Mouse (Mus musculus) heart, embryonic 13.5 days (tissue): ENCODE data around the gene Fbxw8. TPM values are rescaled to one million over a fixed set of nuclear protein-coding genes. Genes with fewer than 3 reads are reported as not detected.

Experiments
- ATAC-seq: fragments of 200-750 bp; cut with Nextera tagmentation; 2 replicates; pipeline ENCODE4 v1.8.0; 2017; ENCODE audit warnings: moderate TSS enrichment; ENCODE audit not compliant: insufficient number of reproducible peaks, low FRiP score, low TSS enrichment; ENCODE audit errors: extremely low read depth
- H3K27ac ChIP-seq: fragments of 300-500 bp; sonication (generic); replicated peaks from 2 replicates; pipeline ENCODE4 v1.5.1; 2015; ENCODE audit warnings: moderate library complexity, mild to moderate bottlenecking, inconsistent platforms
- H3K27me3 ChIP-seq: fragments of 300-500 bp; sonication (generic); replicated peaks from 2 replicates; pipeline ENCODE4 v1.6.1; 2015; ENCODE audit warnings: mild to moderate bottlenecking, inconsistent platforms
- H3K36me3 ChIP-seq: fragments of 300-500 bp; sonication (generic); 2 replicates; pipeline ENCODE4 v1.6.1; 2015; ENCODE audit warnings: mild to moderate bottlenecking, inconsistent platforms
- H3K4me1 ChIP-seq: fragments of 300-500 bp; sonication (generic); 2 replicates; pipeline ENCODE4 v1.6.1; 2015; ENCODE audit warnings: inconsistent platforms
- H3K4me2 ChIP-seq: fragments of 300-500 bp; sonication (generic); 2 replicates; pipeline ENCODE4 v1.6.1; 2015; ENCODE audit warnings: inconsistent platforms, mild to moderate bottlenecking, moderate library complexity
- H3K4me3 ChIP-seq: fragments of 300-500 bp; sonication (generic); 2 replicates; pipeline ENCODE4 v1.5.1; 2015; ENCODE audit warnings: moderate library complexity, mild to moderate bottlenecking, inconsistent platforms
- H3K9ac ChIP-seq: fragments of 300-500 bp; sonication (generic); 2 replicates; pipeline ENCODE4 v1.6.1; 2015; ENCODE audit warnings: inconsistent platforms, mild to moderate bottlenecking, moderate library complexity
- H3K9me3 ChIP-seq: fragments of 300-500 bp; sonication (generic); 2 replicates; pipeline ENCODE4 v1.6.1; 2016; ENCODE audit warnings: inconsistent platforms
- WGBS: fragments of 180-500 bp; shearing (Covaris S2); methylation state at CpG from one replicate; pipeline ENCODE4 v1.1.7; 2015; ENCODE audit warnings: mixed read lengths; 5-methylcytosine and 5-hydroxymethylcytosine counted together
- polyA plus RNA-seq: library from polyadenylated mRNA; unstranded; fragments of >200 nt; fragmentation: Nextera tagmentation; extraction: Ambion mirVana; gene quantifications from 2 replicates; pipeline ENCODE4 v1.2.1, GENCODE M21; 2015

Gene Fbxw8
- polyA plus RNA-seq, 1 experiment from 2014 or later = 21.5 TPM

DNA sequence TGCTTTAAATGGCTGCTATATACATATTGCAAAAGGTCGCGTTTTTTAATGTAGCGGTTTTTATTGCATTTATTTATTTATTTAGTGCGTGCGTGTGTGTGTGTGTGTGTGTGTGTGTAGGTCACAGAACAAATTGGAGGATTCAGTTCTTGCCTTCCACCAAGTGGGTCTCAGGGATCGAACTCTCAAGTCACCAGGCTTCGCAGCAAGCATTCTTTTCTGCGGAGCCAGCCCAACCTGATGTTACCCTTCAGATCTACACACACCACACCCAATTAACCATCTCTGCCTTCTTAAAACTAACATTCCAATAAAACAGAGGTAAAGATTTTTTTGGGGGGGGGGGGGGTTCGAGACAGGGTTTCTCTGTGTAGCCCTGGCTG is 292 bp upstream of the Fbxw8 start:
- Histone ChIP-seq H3K9me3 (no peaks in the 10 kb centered on the region), H3K4me2 (peak overlapping the region; percentile 75), H3K9ac (peak overlapping the region; percentile 90), H3K27ac (no peak overlapping the region), H3K36me3 (peaks cover 21% of the 10 kb centered on the region), H3K27me3 (peaks cover 13% of the 10 kb centered on the region), H3K4me3 (peak overlapping the region; percentile 76), H3K4me1 (peaks cover 39% of the 10 kb centered on the region)
- WGBS = 18% methylated on average over 9 of the region's 9 CpGs
- ATAC-seq = no peak

DNA sequence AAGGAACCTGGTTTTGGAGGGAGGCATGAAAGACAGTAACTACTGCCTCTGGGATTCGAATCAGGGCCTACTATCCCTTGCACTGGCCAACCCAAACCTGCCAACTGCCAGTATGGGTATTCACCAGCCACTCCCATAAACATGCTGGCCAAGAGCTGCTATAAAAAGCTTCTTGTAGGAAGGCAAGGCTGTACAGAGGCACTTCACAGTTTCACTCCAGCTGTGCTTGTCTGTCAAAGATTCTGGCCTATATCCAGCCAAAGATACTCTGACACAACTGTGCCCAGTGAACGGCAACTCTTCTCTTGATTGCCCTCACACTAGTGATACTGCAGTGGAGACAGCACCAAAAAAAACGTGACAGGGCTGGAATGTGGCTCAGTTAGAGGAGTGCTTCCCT is 5.6 kb downstream of the Fbxw8 start:
- H3K4me3 ChIP-seq = no peak overlapping the region
- peak overlapping the region; percentile 33 for H3K27ac ChIP-seq
- peaks cover 77% of the 10 kb centered on the region for H3K4me1 ChIP-seq
- peak overlapping the region; percentile 15; the same call in 1 of the 2 replicates for H3K9ac ChIP-seq
- no peaks in the 10 kb centered on the region for H3K9me3 ChIP-seq
- H3K4me2 ChIP-seq = no peak overlapping the region
- peaks cover 25% of the 10 kb centered on the region for H3K36me3 ChIP-seq
- WGBS = 40% methylated on average over 3 of the region's 3 CpGs
- H3K27me3 ChIP-seq = no peaks in the 10 kb centered on the region
- no peak for ATAC-seq

DNA sequence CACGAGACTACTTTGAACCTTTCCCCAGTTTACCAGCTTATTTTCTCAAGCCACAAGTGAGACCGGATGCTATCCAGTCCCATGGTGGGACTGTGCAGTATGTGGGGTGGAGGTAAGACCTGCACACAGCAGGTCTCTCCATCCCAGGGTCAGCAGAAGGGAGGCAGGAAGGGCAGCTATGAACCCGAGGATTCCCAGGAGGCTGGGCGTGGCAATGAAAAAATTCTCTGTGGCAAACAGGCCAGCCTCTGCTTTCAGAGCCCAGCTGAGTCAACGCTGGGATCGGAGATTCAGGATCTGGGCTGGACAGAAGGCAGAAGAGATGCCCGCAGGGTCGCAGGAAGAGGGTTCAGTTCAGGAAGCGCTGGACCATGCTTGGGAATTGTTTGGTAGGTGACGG is 8.0 kb downstream of the Fbxw8 start:
- Histone ChIP-seq H3K4me2 (no peak overlapping the region), H3K4me3 (no peak overlapping the region), H3K27me3 (no peaks in the 10 kb centered on the region), H3K9me3 (no peaks in the 10 kb centered on the region), H3K4me1 (peaks cover 72% of the 10 kb centered on the region), H3K27ac (peak overlapping the region; percentile 69; the same call in 1 of the 2 replicates), H3K9ac (peak overlapping the region; percentile 44; the same call in 1 of the 2 replicates), H3K36me3 (peaks cover 27% of the 10 kb centered on the region)
- ATAC-seq = no peak
- WGBS = 77% methylated on average over 10 of the region's 10 CpGs

DNA sequence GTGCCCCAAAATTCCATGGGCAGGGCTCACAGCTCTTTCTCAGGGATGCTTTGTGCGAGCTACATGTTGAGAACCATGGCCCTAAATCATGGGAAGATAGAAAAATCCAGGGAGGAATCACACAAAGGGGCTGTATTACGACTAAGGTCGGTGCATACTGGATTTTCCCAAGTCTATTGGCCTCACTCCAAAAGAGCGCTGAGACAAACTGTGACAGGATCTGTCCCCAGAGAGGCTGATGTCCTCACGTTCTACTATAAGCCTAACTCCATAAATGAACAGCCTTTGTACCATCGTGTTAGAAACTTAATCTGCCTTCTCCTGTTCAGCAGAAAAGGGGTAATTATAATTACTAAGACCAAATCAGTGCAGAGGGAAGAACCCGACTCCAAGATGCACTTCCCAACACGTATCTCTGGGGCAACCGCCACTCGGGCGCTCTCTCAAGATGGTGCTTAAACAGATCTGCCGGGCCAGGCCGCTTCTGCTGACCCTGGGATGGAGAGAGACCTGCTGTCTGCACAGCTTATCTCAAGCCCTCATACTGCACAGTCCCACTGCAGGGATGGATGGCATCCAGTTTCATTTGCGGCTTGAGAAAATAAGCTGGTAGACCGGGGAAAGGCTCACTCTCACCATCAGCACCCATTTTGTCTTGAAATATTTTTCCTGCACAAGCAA is 9.1 kb downstream of the Fbxw8 start:
- Histone ChIP-seq H3K27ac (peak overlapping the region; percentile 69), H3K4me3 (no peak overlapping the region; the same call in 1 of the 2 replicates), H3K9ac (peak overlapping the region; percentile 58), H3K9me3 (no peaks in the 10 kb centered on the region), H3K27me3 (no peaks in the 10 kb centered on the region), H3K4me1 (peaks cover 70% of the 10 kb centered on the region), H3K36me3 (peaks cover 27% of the 10 kb centered on the region), H3K4me2 (peak overlapping the region; percentile 42)
- WGBS = 38% methylated on average over 15 of the region's 15 CpGs
- no peak; the same call in 1 of the 2 replicates for ATAC-seq

DNA sequence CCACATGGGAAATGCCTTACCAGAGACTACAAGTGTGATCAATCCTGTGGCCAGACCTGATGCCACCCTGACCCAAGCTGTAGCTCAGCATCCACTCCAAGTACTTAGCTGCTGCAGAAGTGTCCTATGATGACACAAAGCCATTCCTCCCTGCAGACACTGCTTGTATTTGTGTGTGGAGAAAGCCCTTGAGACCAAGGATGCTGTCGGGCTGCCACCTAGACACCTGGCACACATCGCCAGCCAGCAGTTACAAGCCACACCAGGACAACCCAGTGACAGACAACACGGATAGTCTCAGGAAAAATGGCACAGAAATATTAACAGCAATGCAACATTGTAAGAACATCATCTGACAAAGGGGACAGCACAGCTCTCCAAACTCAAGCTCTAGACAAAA is 9.8 kb downstream of the Fbxw8 start:
- Histone ChIP-seq H3K9ac (peak overlapping the region; percentile 58), H3K4me2 (no peak overlapping the region; the same call in 1 of the 2 replicates), H3K27me3 (no peaks in the 10 kb centered on the region), H3K4me3 (no peak overlapping the region), H3K4me1 (peaks cover 72% of the 10 kb centered on the region), H3K9me3 (no peaks in the 10 kb centered on the region), H3K36me3 (peaks cover 30% of the 10 kb centered on the region), H3K27ac (peak overlapping the region; percentile 69)
- WGBS = 75% methylated on average over 3 of the region's 3 CpGs
- ATAC-seq = no peak

DNA sequence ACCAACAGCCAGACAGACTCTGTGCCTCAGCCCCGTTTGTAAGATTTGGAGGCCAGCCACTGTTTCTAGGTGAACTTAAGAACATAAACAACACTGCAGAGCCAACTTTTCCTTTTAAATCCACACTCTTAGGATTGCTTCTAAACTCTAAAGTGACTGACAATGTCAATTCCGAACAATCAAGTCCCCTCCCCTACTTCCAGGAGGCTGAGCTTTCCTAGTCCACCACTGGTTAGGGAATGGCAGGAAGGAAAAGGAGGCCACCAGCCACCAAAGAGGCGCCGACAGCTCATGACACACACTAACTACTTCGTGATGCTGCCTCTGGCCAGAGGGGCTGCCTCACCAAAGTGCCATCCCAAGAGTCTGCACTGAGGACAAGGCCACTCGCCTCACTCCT is 10.5 kb downstream of the Fbxw8 start:
- Histone ChIP-seq H3K4me2 (no peak overlapping the region), H3K27me3 (no peaks in the 10 kb centered on the region), H3K27ac (no peak overlapping the region), H3K4me1 (peaks cover 71% of the 10 kb centered on the region), H3K36me3 (peaks cover 37% of the 10 kb centered on the region), H3K9ac (no peak overlapping the region), H3K9me3 (no peaks in the 10 kb centered on the region), H3K4me3 (no peak overlapping the region)
- WGBS = 56% methylated on average over 6 of the region's 6 CpGs
- no peak for ATAC-seq

DNA sequence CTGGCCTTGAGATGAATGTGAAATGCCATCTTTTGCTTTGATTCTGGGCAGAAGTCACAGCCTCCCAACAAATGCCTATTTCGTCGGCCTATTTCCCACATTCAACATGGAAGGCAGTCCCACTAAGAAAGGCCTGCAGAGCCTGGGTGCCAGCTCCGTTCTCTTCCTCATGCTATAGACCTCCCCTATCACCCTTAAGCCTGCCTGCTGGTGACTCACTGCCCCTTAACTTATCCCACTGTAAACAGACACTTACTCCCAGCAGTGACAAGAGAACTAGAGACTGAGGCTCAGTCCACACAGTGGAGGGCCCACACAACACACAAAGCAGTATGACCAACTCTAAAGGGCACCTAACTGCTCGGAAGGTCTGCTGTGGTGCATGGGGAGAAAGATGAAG is 10.9 kb downstream of the Fbxw8 start:
- Histone ChIP-seq H3K27ac (no peak overlapping the region), H3K4me1 (peaks cover 70% of the 10 kb centered on the region), H3K9ac (no peak overlapping the region)

DNA sequence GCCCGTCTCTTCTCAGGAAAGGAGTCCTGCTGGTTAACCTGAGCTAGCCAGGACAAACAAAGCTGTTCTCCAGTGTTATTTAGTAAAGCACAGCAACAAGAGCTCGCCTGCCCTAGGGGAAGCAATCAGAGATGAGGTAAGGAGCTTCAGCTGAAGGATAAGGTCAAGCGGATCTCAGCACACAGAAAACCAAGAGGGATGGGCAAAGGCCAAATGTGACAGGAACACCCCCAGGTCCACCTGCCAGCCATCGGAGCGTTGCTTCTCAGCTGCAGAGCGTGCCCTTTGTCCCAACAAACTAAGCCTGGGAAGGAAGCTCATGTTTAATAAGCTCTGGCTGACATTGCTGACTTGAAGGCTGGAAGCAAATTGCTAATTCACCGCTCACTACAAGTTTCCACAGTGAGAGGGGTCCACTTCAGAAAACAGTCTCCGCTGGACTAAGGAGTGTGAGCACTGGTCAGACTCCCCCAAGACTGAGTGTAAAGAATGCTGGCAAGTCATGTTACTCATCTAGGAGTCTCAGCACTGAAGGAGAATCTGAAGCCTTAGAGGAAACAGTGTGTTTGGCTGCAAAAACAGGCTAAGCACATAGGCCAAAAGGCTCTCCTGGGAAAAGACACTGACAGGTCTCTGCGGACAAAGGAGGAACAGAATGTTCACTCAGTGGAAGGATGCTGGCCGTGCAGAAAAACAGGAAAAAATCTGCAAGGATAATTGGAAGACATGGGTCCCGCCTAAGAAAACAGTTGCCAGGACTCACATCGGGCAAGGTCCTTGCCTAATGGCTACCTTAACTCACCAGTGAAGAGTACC is 11.8 kb downstream of the Fbxw8 start:
- Histone ChIP-seq H3K4me2 (no peak overlapping the region), H3K4me3 (no peak overlapping the region), H3K27ac (no peak overlapping the region), H3K9ac (peak overlapping the region; percentile 40; the same call in 1 of the 2 replicates), H3K36me3 (peaks cover 51% of the 10 kb centered on the region), H3K27me3 (no peaks in the 10 kb centered on the region), H3K9me3 (no peaks in the 10 kb centered on the region), H3K4me1 (peaks cover 61% of the 10 kb centered on the region)
- ATAC-seq = no peak
- 81% methylated on average over 12 of the region's 12 CpGs for WGBS

More for the DNA sequence above, 10.9 kb downstream of the Fbxw8 start:
- no peaks in the 10 kb centered on the region for H3K9me3 ChIP-seq
- no peak for ATAC-seq
- H3K27me3 ChIP-seq = no peaks in the 10 kb centered on the region
- peaks cover 41% of the 10 kb centered on the region for H3K36me3 ChIP-seq
- WGBS = 83% methylated on average over 4 of the region's 4 CpGs
- no peak overlapping the region for H3K4me2 ChIP-seq
- H3K4me3 ChIP-seq = no peak overlapping the region

DNA sequence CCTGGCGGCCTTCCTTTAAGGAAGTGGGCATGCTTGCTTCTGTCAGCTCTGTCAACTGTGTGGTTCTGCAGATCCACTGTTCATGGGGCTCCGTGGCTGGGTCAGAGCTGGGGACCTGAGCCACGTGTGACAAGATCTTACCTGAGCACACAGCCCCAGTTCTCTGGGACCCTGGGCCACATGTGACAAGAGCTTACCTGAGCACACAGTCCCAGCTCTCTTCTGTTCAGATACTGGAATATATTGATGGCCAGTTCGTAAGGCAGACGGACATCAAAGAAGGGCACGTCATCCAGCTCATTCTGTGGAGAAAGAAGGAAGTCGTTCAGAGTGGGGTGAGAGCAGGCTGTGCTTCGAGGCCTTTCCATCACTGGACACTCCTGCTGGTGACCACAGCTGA is 12.8 kb downstream of the Fbxw8 start:
- no peak for ATAC-seq
- Histone ChIP-seq H3K27me3 (no peaks in the 10 kb centered on the region), H3K9ac (no peak overlapping the region), H3K9me3 (no peaks in the 10 kb centered on the region), H3K4me3 (no peak overlapping the region), H3K4me1 (peaks cover 53% of the 10 kb centered on the region), H3K4me2 (no peak overlapping the region), H3K36me3 (peaks cover 58% of the 10 kb centered on the region), H3K27ac (no peak overlapping the region)
- 88% methylated on average over 8 of the region's 8 CpGs for WGBS

DNA sequence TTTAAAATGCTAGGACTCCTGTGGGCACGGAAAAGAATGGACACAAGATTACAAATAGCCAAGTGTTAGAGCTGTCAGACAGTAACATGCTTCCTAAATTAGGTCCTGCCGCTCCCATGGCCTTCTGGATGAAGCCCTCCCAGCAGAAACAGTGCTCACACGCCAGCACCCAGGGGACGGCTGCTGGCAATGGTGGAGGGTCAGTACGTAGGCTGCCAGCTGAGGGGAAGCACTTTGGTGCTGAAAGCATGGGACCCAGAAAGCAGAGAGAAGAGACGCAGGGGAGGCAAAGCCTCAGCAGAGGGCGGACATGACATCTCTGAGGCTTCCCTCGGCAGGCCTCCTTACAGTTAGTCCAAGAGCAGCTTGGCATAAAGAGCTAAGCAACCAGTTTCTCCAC is 15.6 kb downstream of the Fbxw8 start:
- Histone ChIP-seq H3K36me3 (peaks cover 65% of the 10 kb centered on the region), H3K27ac (no peak overlapping the region), H3K4me2 (no peak overlapping the region), H3K4me3 (no peak overlapping the region), H3K9me3 (no peaks in the 10 kb centered on the region), H3K4me1 (peaks cover 34% of the 10 kb centered on the region), H3K9ac (no peak overlapping the region), H3K27me3 (no peaks in the 10 kb centered on the region)
- ATAC-seq = no peak
- 78% methylated on average over 8 of the region's 8 CpGs for WGBS

DNA sequence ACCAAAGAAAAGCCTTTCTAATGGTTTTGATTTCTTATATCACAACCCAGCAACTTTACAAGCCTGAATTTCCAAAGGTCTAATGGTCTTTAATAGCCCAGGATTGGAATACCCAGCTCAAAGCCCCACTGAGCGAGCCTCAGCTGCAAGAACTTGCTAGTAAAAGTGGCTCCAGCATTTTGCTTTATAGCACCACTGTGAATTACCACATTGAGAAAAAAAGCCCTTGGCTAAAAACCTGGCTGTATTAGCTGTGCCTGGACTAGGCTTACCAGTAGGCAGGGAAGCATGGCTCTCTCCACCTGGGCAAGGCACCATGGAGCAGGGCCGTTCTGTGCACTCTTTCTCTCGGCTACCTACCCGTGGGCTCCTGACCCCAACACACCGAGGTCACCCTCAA is 18.9 kb downstream of the Fbxw8 start:
- H3K4me1 ChIP-seq = peaks cover 38% of the 10 kb centered on the region
- no peaks in the 10 kb centered on the region for H3K27me3 ChIP-seq
- no peak for ATAC-seq
- H3K9ac ChIP-seq = no peak overlapping the region
- H3K4me2 ChIP-seq = no peak overlapping the region
- peaks cover 51% of the 10 kb centered on the region for H3K36me3 ChIP-seq
- H3K4me3 ChIP-seq = no peak overlapping the region
- WGBS = 82% methylated on average over 5 of the region's 5 CpGs
- no peaks in the 10 kb centered on the region for H3K9me3 ChIP-seq
- H3K27ac ChIP-seq = no peak overlapping the region
